Mouse (Mus musculus) liver, embryonic 12.5 days (tissue): ENCODE data around the gene Ccnl1. TPM values are rescaled to one million over a fixed set of nuclear protein-coding genes. Genes with fewer than 3 reads are reported as not detected.

Experiments used
- ATAC-seq: fragments of 200-750 bp; cut with Nextera tagmentation; 2 replicates; pipeline ENCODE4 v1.8.0; 2017; ENCODE audit warnings: moderate number of reproducible peaks, mild to moderate bottlenecking, moderate library complexity
- H3K27ac ChIP-seq: fragments of 300-500 bp; sonication (generic); 2 replicates; pipeline ENCODE4 v1.5.1; 2016; ENCODE audit warnings: mild to moderate bottlenecking
- H3K27me3 ChIP-seq: fragments of 300-500 bp; sonication (generic); replicated peaks from 2 replicates; pipeline ENCODE4 v1.6.1; 2016; ENCODE audit warnings: mild to moderate bottlenecking, moderate library complexity
- H3K36me3 ChIP-seq: fragments of 300-500 bp; sonication (generic); 2 replicates; pipeline ENCODE4 v1.6.1; 2016; ENCODE audit warnings: mild to moderate bottlenecking, moderate library complexity
- H3K4me1 ChIP-seq: fragments of 300-500 bp; sonication (generic); 2 replicates; pipeline ENCODE4 v1.6.1; 2016
- H3K4me2 ChIP-seq: fragments of 300-500 bp; sonication (generic); 2 replicates; pipeline ENCODE4 v1.6.1; 2016; ENCODE audit warnings: mild to moderate bottlenecking, moderate library complexity
- H3K4me3 ChIP-seq: fragments of 300-500 bp; sonication (generic); 2 replicates; pipeline ENCODE4 v1.5.1; 2016; ENCODE audit warnings: mild to moderate bottlenecking, moderate library complexity
- H3K9ac ChIP-seq: fragments of 300-500 bp; sonication (generic); 2 replicates; pipeline ENCODE4 v1.6.1; 2016; ENCODE audit warnings: mild to moderate bottlenecking, moderate library complexity
- H3K9me3 ChIP-seq: fragments of 300-500 bp; sonication (generic); replicated peaks from 2 replicates; pipeline ENCODE4 v1.6.1; 2016; ENCODE audit warnings: mild to moderate bottlenecking, moderate library complexity
- WGBS: fragments of 180-500 bp; shearing (Covaris S2); methylation state at CpG from one replicate; pipeline ENCODE4 v1.1.7; 2016; ENCODE audit not compliant: insufficient replicate concordance; 5-methylcytosine and 5-hydroxymethylcytosine counted together
- polyA plus RNA-seq: library from polyadenylated mRNA; unstranded; fragments of >200 nt; fragmentation: Nextera tagmentation; extraction: Ambion mirVana; gene quantifications from 2 replicates; pipeline ENCODE4 v1.2.1, GENCODE M21; 2016

The Ccnl1 gene
- 74.5 and 74.8 TPM in 2 replicates for polyA plus RNA-seq

- H3K27me3 ChIP-seq = no peaks in the 10 kb centered on the region
- peaks cover 31% of the 10 kb centered on the region for H3K36me3 ChIP-seq
- H3K4me3 ChIP-seq = peak within 1 kb of the TSS; percentile 95
- peak within 1 kb of the TSS; percentile 97 for H3K9ac ChIP-seq
- peak within 1 kb of the TSS; percentile 98 for H3K27ac ChIP-seq
- WGBS = under 1% methylated on average over 70 of the region's 70 CpGs
- ATAC-seq = peak; percentile 91
- peaks cover 76% of the 10 kb centered on the region for H3K4me1 ChIP-seq
- no peaks in the 10 kb centered on the region for H3K9me3 ChIP-seq
- H3K4me2 ChIP-seq = peak within 1 kb of the TSS; percentile 88
These were observed at the start of gene Ccnl1 for GRCm38 (mm10) chr3:65958102-65958839. Gene Ccnl1 (minus strand): TSS chr3:65958249.

GRCm38 (mm10) chr3:66004989-66005388, 46.9 kb upstream of the Ccnl1 start:
- Histone ChIP-seq H3K4me1 (no peaks in the 10 kb centered on the region), H3K27me3 (no peaks in the 10 kb centered on the region), H3K27ac (no peak overlapping the region), H3K36me3 (no peaks in the 10 kb centered on the region), H3K4me3 (no peak overlapping the region), H3K4me2 (no peak overlapping the region), H3K9me3 (no peaks in the 10 kb centered on the region), H3K9ac (no peak overlapping the region)
- ATAC-seq = no peak
- 55% methylated on average over 4 of the region's 4 CpGs for WGBS

- Histone ChIP-seq H3K4me1 (no peaks in the 10 kb centered on the region), H3K27ac (no peak overlapping the region), H3K36me3 (no peaks in the 10 kb centered on the region), H3K9me3 (no peaks in the 10 kb centered on the region), H3K9ac (no peak overlapping the region), H3K4me2 (no peak overlapping the region), H3K4me3 (no peak overlapping the region), H3K27me3 (no peaks in the 10 kb centered on the region)
- no peak for ATAC-seq
- WGBS = 46% methylated on average over 7 of the region's 7 CpGs
These were observed 46.3 kb upstream of the Ccnl1 start for GRCm38 (mm10) chr3:66004220-66004951.

- Histone ChIP-seq H3K27me3 (no peaks in the 10 kb centered on the region), H3K4me3 (no peak overlapping the region), H3K4me1 (no peaks in the 10 kb centered on the region), H3K4me2 (no peak overlapping the region), H3K36me3 (no peaks in the 10 kb centered on the region), H3K9ac (no peak overlapping the region), H3K9me3 (no peaks in the 10 kb centered on the region), H3K27ac (no peak overlapping the region)
- no peak for ATAC-seq
- WGBS = 55% methylated on average over 2 of the region's 2 CpGs
These were observed 42.4 kb upstream of the Ccnl1 start for GRCm38 (mm10) chr3:66000400-66000799.

- 45% methylated on average over 7 of the region's 7 CpGs for WGBS
- ATAC-seq = peak; percentile 42; the same call in 1 of the 2 replicates
These were observed 39.4 kb upstream of the Ccnl1 start for GRCm38 (mm10) chr3:65997360-65998008.

GRCm38 (mm10) chr3:65992395-65993340, 34.6 kb upstream of the Ccnl1 start:
- Histone ChIP-seq H3K36me3 (no peaks in the 10 kb centered on the region), H3K9ac (no peak overlapping the region), H3K27me3 (no peaks in the 10 kb centered on the region), H3K9me3 (no peaks in the 10 kb centered on the region), H3K4me3 (no peak overlapping the region), H3K4me2 (no peak overlapping the region), H3K4me1 (no peaks in the 10 kb centered on the region; the same call in 1 of the 2 replicates), H3K27ac (no peak overlapping the region)
- WGBS = 63% methylated on average over 11 of the region's 11 CpGs
- no peak for ATAC-seq

More at GRCm38 (mm10) chr3:65997360-65998008, 39.4 kb upstream of the Ccnl1 start:
- H3K9me3 ChIP-seq = no peaks in the 10 kb centered on the region
- H3K27me3 ChIP-seq = no peaks in the 10 kb centered on the region
- no peak overlapping the region for H3K27ac ChIP-seq
- no peak overlapping the region for H3K9ac ChIP-seq
- no peak overlapping the region for H3K4me3 ChIP-seq
- no peaks in the 10 kb centered on the region for H3K4me1 ChIP-seq
- H3K4me2 ChIP-seq = no peak overlapping the region
- no peaks in the 10 kb centered on the region for H3K36me3 ChIP-seq

GRCm38 (mm10) chr3:65990957-65991646, 33.1 kb upstream of the Ccnl1 start:
- no peaks in the 10 kb centered on the region; the same call in 1 of the 2 replicates for H3K4me1 ChIP-seq
- H3K27ac ChIP-seq = no peak overlapping the region
- WGBS = 22% methylated on average over 3 of the region's 3 CpGs
- no peaks in the 10 kb centered on the region for H3K9me3 ChIP-seq
- no peak overlapping the region for H3K4me3 ChIP-seq
- no peak overlapping the region for H3K4me2 ChIP-seq
- H3K36me3 ChIP-seq = no peaks in the 10 kb centered on the region
- no peak overlapping the region for H3K9ac ChIP-seq
- ATAC-seq = peak; percentile 24; the same call in 1 of the 2 replicates
- no peaks in the 10 kb centered on the region for H3K27me3 ChIP-seq

GRCm38 (mm10) chr3:65990524-65990923, 32.5 kb upstream of the Ccnl1 start:
- ATAC-seq = no peak
- H3K4me2 ChIP-seq = no peak overlapping the region

GRCm38 (mm10) chr3:65988711-65989495, 30.9 kb upstream of the Ccnl1 start:
- WGBS = 62% methylated on average over 8 of the region's 8 CpGs
- Histone ChIP-seq H3K27ac (no peak overlapping the region), H3K27me3 (no peaks in the 10 kb centered on the region), H3K9ac (no peak overlapping the region), H3K36me3 (no peaks in the 10 kb centered on the region), H3K9me3 (no peaks in the 10 kb centered on the region), H3K4me1 (no peaks in the 10 kb centered on the region; the same call in 1 of the 2 replicates), H3K4me3 (no peak overlapping the region), H3K4me2 (no peak overlapping the region)
- no peak for ATAC-seq

More at GRCm38 (mm10) chr3:65990524-65990923, 32.5 kb upstream of the Ccnl1 start:
- Histone ChIP-seq H3K9me3 (no peaks in the 10 kb centered on the region), H3K27me3 (no peaks in the 10 kb centered on the region), H3K9ac (no peak overlapping the region), H3K4me3 (no peak overlapping the region), H3K36me3 (no peaks in the 10 kb centered on the region), H3K27ac (no peak overlapping the region), H3K4me1 (no peaks in the 10 kb centered on the region; the same call in 1 of the 2 replicates)
- 71% methylated on average over 4 of the region's 4 CpGs for WGBS

GRCm38 (mm10) chr3:65976296-65976695, 18.2 kb upstream of the Ccnl1 start:
- no peaks in the 10 kb centered on the region for H3K9me3 ChIP-seq
- no peaks in the 10 kb centered on the region for H3K27me3 ChIP-seq
- no peak overlapping the region for H3K27ac ChIP-seq
- peaks cover 36% of the 10 kb centered on the region for H3K4me1 ChIP-seq
- no peak for ATAC-seq
- H3K36me3 ChIP-seq = no peaks in the 10 kb centered on the region
- no peak overlapping the region for H3K4me2 ChIP-seq
- 65% methylated on average over 3 of the region's 3 CpGs for WGBS
- H3K4me3 ChIP-seq = no peak overlapping the region
- H3K9ac ChIP-seq = 0 out of 2 replicates have a peak overlapping the region, but pooled peaks have one; percentile 20
